Mouse (Mus musculus) heart, adult 2 months (tissue): ENCODE results near the gene Trcg1.
"Not testable (repeated sequence)": the region's sequence is repeated elsewhere in the genome, so short reads cannot be mapped to it uniquely, and the experiment has no call there.

ENCODE experiments used
- CTCF ChIP-seq: fragments of 200-600 bp; IDR thresholded peaks from 2 replicates; pipeline ENCODE4 v1.8.1; 2022; ENCODE audit warnings: antibody characterized with exemption, mild to moderate bottlenecking, moderate library complexity
- EP300 ChIP-seq: fragments of 200-500 bp; IDR thresholded peaks from 2 replicates; pipeline ENCODE4 v1.6.1; 2011; ENCODE audit warnings: low read depth, low read length, control low read depth; ENCODE audit not compliant: insufficient read depth
- POLR2A ChIP-seq: fragments of 200-500 bp; IDR thresholded peaks from 2 replicates; pipeline ENCODE4 v1.6.1; 2011; ENCODE audit warnings: mild to moderate bottlenecking, low read depth, low read length, control low read depth; ENCODE audit not compliant: insufficient read depth

- not testable (repeated sequence) for TF ChIP-seq POLR2A, CTCF, EP300
These were observed 32.8 kb upstream of the Trcg1 start for GRCm38 (mm10) chr9:57203571-57203970.
